Mouse (Mus musculus) CH12.LX (cell line): Measurements from ENCODE around the gene Tmem178b. TPM values are rescaled to one million over a fixed set of nuclear protein-coding genes. Genes with fewer than 3 reads are reported as not detected.

Experiments
- DNase-seq: peaks from one replicate; pipeline ENCODE4 v3.0.0-alpha.2; 2013; ENCODE audit errors: extremely low read depth
- H3K27ac ChIP-seq: 2 replicates; pipeline ENCODE4 v1.5.1; 2012; ENCODE audit warnings: low read depth, mild to moderate bottlenecking, control low read depth, moderate library complexity; ENCODE audit not compliant: insufficient read depth
- H3K27me3 ChIP-seq: replicated peaks from 2 replicates; pipeline ENCODE3; 2012; ENCODE audit warnings: inconsistent platforms
- H3K36me3 ChIP-seq, 2 experiments: replicated peaks in 1 of 2; 2 replicates each; pipeline versions ENCODE3 to v1.6.1; 2012; ENCODE audit warnings: inconsistent platforms in 1 of 2, low read length in 1 of 2, mild to moderate bottlenecking in 1 of 2, mixed read lengths in 1 of 2, moderate library complexity in 1 of 2; ENCODE audit not compliant: control insufficient read depth in 1 of 2, insufficient read depth in 1 of 2
- H3K4me1 ChIP-seq, 2 experiments: 2 replicates each; pipeline ENCODE4 v1.6.1; 2012; ENCODE audit warnings: inconsistent platforms in 1 of 2, moderate library complexity in 1 of 2; ENCODE audit not compliant: insufficient read depth in 2 of 2, control insufficient read depth in 1 of 2
- H3K4me2 ChIP-seq: 2 replicates; pipeline ENCODE4 v1.6.1; 2012; ENCODE audit warnings: low read depth, mild to moderate bottlenecking, control low read depth; ENCODE audit not compliant: poor library complexity, insufficient read depth, severe bottlenecking
- H3K4me3 ChIP-seq, 3 experiments: fragments of 150-350 bp in 1 of 3; sonication (generic) in 1 of 3; replicated peaks in 1 of 3; 2 replicates each; pipeline versions ENCODE3 to v1.5.1; 2011 to 2012; ENCODE audit warnings: low read depth in 2 of 3, low read length in 2 of 3, mild to moderate bottlenecking in 2 of 3, moderate library complexity in 2 of 3, control low read depth in 1 of 3, improper control_type of control experiment in 1 of 3, inconsistent platforms in 1 of 3, mixed read lengths in 1 of 3; ENCODE audit not compliant: poor library complexity in 1 of 3
- H3K79me2 ChIP-seq: replicated peaks from 2 replicates; pipeline ENCODE4 v1.6.1; 2012; ENCODE audit warnings: mild to moderate bottlenecking, moderate library complexity; ENCODE audit not compliant: control insufficient read depth, poor library complexity, insufficient read depth, severe bottlenecking; ENCODE audit errors: extremely low read depth
- H3K9ac ChIP-seq: 2 replicates; pipeline ENCODE4 v1.6.1; 2012; ENCODE audit warnings: low read depth, mild to moderate bottlenecking, control low read depth, moderate library complexity; ENCODE audit not compliant: insufficient read depth
- H3K9me3 ChIP-seq: replicated peaks from 2 replicates; pipeline ENCODE3; 2012; ENCODE audit warnings: low read length, inconsistent platforms, mixed read lengths
- BHLHE40 ChIP-seq: IDR thresholded peaks from 2 replicates; pipeline ENCODE4 v1.6.1; 2011; ENCODE audit warnings: mild to moderate bottlenecking, low read depth, low read length, improper control_type of control experiment
- CHD1 ChIP-seq: IDR thresholded peaks from 2 replicates; pipeline ENCODE4 v1.6.1; 2012; ENCODE audit warnings: low read depth, low read length, improper control_type of control experiment, inconsistent platforms
- E2F4 ChIP-seq: IDR thresholded peaks from 2 replicates; pipeline ENCODE4 v1.6.1; 2011; ENCODE audit warnings: low read depth, low read length, improper control_type of control experiment; ENCODE audit not compliant: insufficient replicate concordance
- EP300 ChIP-seq: IDR thresholded peaks from 2 replicates; pipeline ENCODE4 v1.6.1; 2011; ENCODE audit warnings: low read length, improper control_type of control experiment
- ETS1 ChIP-seq: conservative IDR thresholded peaks from 2 replicates; pipeline ENCODE4 v1.6.1; 2012; ENCODE audit warnings: low read depth, mild to moderate bottlenecking, inconsistent platforms, low read length, improper control_type of control experiment, moderate library complexity
- HCFC1 ChIP-seq: IDR thresholded peaks from 2 replicates; pipeline ENCODE4 v1.6.1; 2012; ENCODE audit warnings: low read depth, mild to moderate bottlenecking, inconsistent platforms, low read length, improper control_type of control experiment
- IRF4 ChIP-seq: IDR thresholded peaks from 2 replicates; pipeline ENCODE4 v1.6.1; 2014; ENCODE audit warnings: low read depth, mild to moderate bottlenecking, inconsistent platforms, low read length, improper control_type of control experiment
- JUN ChIP-seq: IDR thresholded peaks from 2 replicates; pipeline ENCODE4 v1.6.1; 2011; ENCODE audit warnings: low read depth, mild to moderate bottlenecking, low read length, improper control_type of control experiment, moderate library complexity; ENCODE audit not compliant: insufficient read depth
- JUND ChIP-seq: conservative IDR thresholded peaks from 2 replicates; pipeline ENCODE4 v1.6.1; 2011; ENCODE audit warnings: low read depth, low read length, improper control_type of control experiment
- MAFK ChIP-seq: IDR thresholded peaks from 2 replicates; pipeline ENCODE4 v1.6.1; 2011; ENCODE audit warnings: low read length, improper control_type of control experiment; ENCODE audit not compliant: insufficient replicate concordance
- MEF2A ChIP-seq: IDR thresholded peaks from 2 replicates; pipeline ENCODE4 v1.6.1; 2014; ENCODE audit warnings: low read depth, mild to moderate bottlenecking, inconsistent platforms, low read length, improper control_type of control experiment, borderline replicate concordance
- MYC ChIP-seq: IDR thresholded peaks from 2 replicates; pipeline ENCODE4 v1.6.1; 2011; ENCODE audit warnings: low read depth, mild to moderate bottlenecking, improper control_type of control experiment, low read length
- NELFE ChIP-seq: IDR thresholded peaks from 2 replicates; pipeline ENCODE4 v1.6.1; 2011; ENCODE audit warnings: low read depth, low read length, improper control_type of control experiment
- PAX5 ChIP-seq: IDR thresholded peaks from 2 replicates; pipeline ENCODE4 v1.6.1; 2012; ENCODE audit warnings: low read length, inconsistent platforms, mixed read lengths
- POLR2A ChIP-seq: IDR thresholded peaks from 2 replicates; pipeline ENCODE4 v1.6.1; 2011; ENCODE audit warnings: low read depth, mild to moderate bottlenecking, improper control_type of control experiment, low read length
- POLR2AphosphoS2 ChIP-seq: IDR thresholded peaks from 2 replicates; pipeline ENCODE4 v1.6.1; 2011; ENCODE audit warnings: low read depth, low read length, improper control_type of control experiment
- RAD21 ChIP-seq: IDR thresholded peaks from 2 replicates; pipeline ENCODE4 v1.6.1; 2011; ENCODE audit warnings: low read depth, mild to moderate bottlenecking, low read length, improper control_type of control experiment, moderate library complexity
- UBTF ChIP-seq: IDR thresholded peaks from 2 replicates; pipeline ENCODE4 v1.6.1; 2012; ENCODE audit warnings: low read depth, mild to moderate bottlenecking, inconsistent platforms, low read length, improper control_type of control experiment, moderate library complexity
- USF1 ChIP-seq: IDR thresholded peaks from 2 replicates; pipeline ENCODE4 v1.6.1; 2014; ENCODE audit warnings: low read depth, mild to moderate bottlenecking, inconsistent platforms, low read length, improper control_type of control experiment
- USF2 ChIP-seq: conservative IDR thresholded peaks from 2 replicates; pipeline ENCODE4 v1.6.1; 2011; ENCODE audit warnings: low read depth, low read length, improper control_type of control experiment
- ZKSCAN1 ChIP-seq: IDR thresholded peaks from 2 replicates; pipeline ENCODE4 v1.6.1; 2012; ENCODE audit warnings: low read depth, inconsistent platforms, low read length, improper control_type of control experiment, borderline replicate concordance
- ZMIZ1 ChIP-seq: IDR thresholded peaks from 2 replicates; pipeline ENCODE4 v1.6.1; 2012; ENCODE audit warnings: low read depth, mild to moderate bottlenecking, inconsistent platforms, low read length, improper control_type of control experiment
- dilution Hi-C: fragments of 300-500 bp; cut with MboI; formaldehyde crosslinking; loops from 2 replicates; pipeline ENCODE4 v1.14.3; 2020; ENCODE audit warnings: low sequenced_read_pairs; ENCODE audit not compliant: extremely low pct_unique_long_range_greater_than_20kb, extremely low pct_ligation_motif_present
- in situ Hi-C: fragments of 300-500 bp; cut with MboI; formaldehyde crosslinking; loops from 3 replicates; pipeline ENCODE4 v1.14.3; 2019; ENCODE audit warnings: low sequenced_read_pairs, low pct_ligation_motif_present, low pct_unique_long_range_greater_than_20kb, mixed read lengths
- polyA plus RNA-seq: library from polyadenylated mRNA; unstranded; fragments of >175 nt; gene quantifications from 2 replicates; pipeline ENCODE4 v1.2.1, GENCODE M21; 2012; ENCODE audit warnings: low read depth; ENCODE audit not compliant: insufficient read length
- total RNA-seq, 2 experiments: library from RNA; depleted of rRNA; stranded (reverse); fragments of 300-350 nt in 1 of 2; fragments of >200 nt in 1 of 2; gene quantifications; 2 replicates each; pipeline ENCODE4 v1.2.3; 2012 to 2014

Tmem178b gene
- total and polyA plus RNA-seq, 3 experiments: not detected

- dilution Hi-C loops: no loop called here
- no peak for TF ChIP-seq USF1
- TF ChIP-seq E2F4: no peak
- TF ChIP-seq MEF2A: no peak
- TF ChIP-seq USF2: no peak
- no peak for TF ChIP-seq NELFE
- TF ChIP-seq JUN: no peak
- no peak for TF ChIP-seq HCFC1
- no peak for TF ChIP-seq CHD1
- DNase-seq: no peak
- Histone ChIP-seq H3K27ac (no peak overlapping the region), H3K9me3 (no peaks in the 10 kb centered on the region), H3K36me3 (no peaks in the 10 kb centered on the region), H3K4me2 (no peak overlapping the region), H3K79me2 (no peaks in the 10 kb centered on the region), H3K9ac (no peak overlapping the region), H3K27me3 (peaks cover 1% of the 10 kb centered on the region), H3K4me1 (no peaks in the 10 kb centered on the region), H3K4me3 (no peak overlapping the region)
- in situ Hi-C loops: no loop called here
Measured at GRCm38 (mm10) chr6:39955211-39955610, 82.1 kb downstream of the Tmem178b start.

GRCm38 (mm10) chr6:39964606-39965005 is 91.5 kb downstream of the Tmem178b start:
- TF ChIP-seq RAD21 (no peak), MAFK (no peak), ZKSCAN1 (no peak), POLR2AphosphoS2 (no peak), HCFC1 (no peak), EP300 (no peak), PAX5 (no peak), BHLHE40 (no peak)
- Histone ChIP-seq H3K36me3 (no peaks in the 10 kb centered on the region), H3K9me3 (no peaks in the 10 kb centered on the region), H3K27ac (no peak overlapping the region), H3K4me3 (no peak overlapping the region), H3K79me2 (no peaks in the 10 kb centered on the region), H3K27me3 (peaks cover 7% of the 10 kb centered on the region), H3K4me1 (no peaks in the 10 kb centered on the region), H3K4me2 (no peak overlapping the region), H3K9ac (no peak overlapping the region)
- dilution Hi-C loops (no loop called here), in situ Hi-C loops (no loop called here)
- no peak for DNase-seq

GRCm38 (mm10) chr6:39970281-39970680 is 97.2 kb downstream of the Tmem178b start:
- in situ Hi-C loops: no loop called here

More at GRCm38 (mm10) chr6:39970281-39970680, 97.2 kb downstream of the Tmem178b start:
- Histone ChIP-seq H3K4me2 (no peak overlapping the region), H3K4me1 (no peaks in the 10 kb centered on the region), H3K4me3 (no peak overlapping the region), H3K79me2 (no peaks in the 10 kb centered on the region), H3K36me3 (no peaks in the 10 kb centered on the region), H3K27ac (no peak overlapping the region), H3K27me3 (no peaks in the 10 kb centered on the region), H3K9me3 (no peaks in the 10 kb centered on the region), H3K9ac (no peak overlapping the region)
- dilution Hi-C loops: no loop called here
- DNase-seq: no peak
- no peak for TF ChIP-seq ETS1
- TF ChIP-seq POLR2A: no peak
- TF ChIP-seq JUN: no peak
- no peak for TF ChIP-seq IRF4
- no peak for TF ChIP-seq NELFE
- TF ChIP-seq USF1: no peak
- TF ChIP-seq POLR2AphosphoS2: no peak
- no peak for TF ChIP-seq UBTF
- TF ChIP-seq ZMIZ1: no peak
- TF ChIP-seq USF2: no peak
- no peak for TF ChIP-seq PAX5
- TF ChIP-seq EP300: no peak
- no peak for TF ChIP-seq MYC
- TF ChIP-seq JUND: no peak
